Mouse (Mus musculus): ENCODE results near the gene Ywhag. TPM values are rescaled to one million over a fixed set of nuclear protein-coding genes. Genes with fewer than 3 reads are reported as not detected.

Gene Ywhag
- polyA plus RNA-seq, 1 experiment = 58.1 TPM

GRCm38 (mm10) chr5:135945916-135946408 lies 11.5 kb upstream of the Ywhag start:
- WGBS = 84% methylated on average over 10 of the region's 10 CpGs

GRCm38 (mm10) chr5:135942710-135943109 lies 8.3 kb upstream of the Ywhag start:
- WGBS = 54% methylated on average over 6 of the region's 6 CpGs
- H3K27ac ChIP-seq (ENCODE audit: control insufficient read depth, insufficient read depth, low read depth, low read length, poor library complexity) = no peak overlapping the region
- H3K4me1 ChIP-seq (ENCODE audit: control insufficient read depth, insufficient read depth, low read length) = no peaks in the 10 kb centered on the region; the same call in none of the 2 replicates
- TF ChIP-seq POLR2A (IDR thresholded peaks at IDR 0.05; ENCODE audit: borderline replicate concordance, control insufficient read depth, low read depth, low read length) (no peak), CTCF (IDR thresholded peaks at IDR 0.05; ENCODE audit: control insufficient read depth, insufficient read depth, low read length) (no peak)
- H3K4me3 ChIP-seq (replicated peaks; ENCODE audit: control insufficient read depth, low read depth, low read length) = no peak overlapping the region

More at GRCm38 (mm10) chr5:135945916-135946408, 11.5 kb upstream of the Ywhag start:
- no peak overlapping the region; the same call in 1 of the 2 replicates for H3K27ac ChIP-seq (ENCODE audit: control insufficient read depth, insufficient read depth, low read depth, low read length, poor library complexity)
- TF ChIP-seq CTCF (IDR thresholded peaks at IDR 0.05; ENCODE audit: control insufficient read depth, insufficient read depth, low read length) (no peak), POLR2A (IDR thresholded peaks at IDR 0.05; ENCODE audit: borderline replicate concordance, control insufficient read depth, low read depth, low read length) (no peak)
- H3K4me1 ChIP-seq (ENCODE audit: control insufficient read depth, insufficient read depth, low read length) = no peaks in the 10 kb centered on the region; the same call in none of the 2 replicates
- no peak overlapping the region for H3K4me3 ChIP-seq (replicated peaks; ENCODE audit: control insufficient read depth, low read depth, low read length)

- Histone ChIP-seq H3K27ac (ENCODE audit: control insufficient read depth, insufficient read depth, low read depth, low read length, poor library complexity) (no peak overlapping the region), H3K4me3 (replicated peaks; ENCODE audit: control insufficient read depth, low read depth, low read length) (no peak overlapping the region), H3K4me1 (ENCODE audit: control insufficient read depth, insufficient read depth, low read length) (no peaks in the 10 kb centered on the region; the same call in 1 of the 2 replicates)
- no peak for TF ChIP-seq CTCF (IDR thresholded peaks at IDR 0.05; ENCODE audit: control insufficient read depth, insufficient read depth, low read length)
- no peak for TF ChIP-seq POLR2A (IDR thresholded peaks at IDR 0.05; ENCODE audit: borderline replicate concordance, control insufficient read depth, low read depth, low read length)
- 73% methylated on average over 5 of the region's 5 CpGs for WGBS
These were observed 6.2 kb upstream of the Ywhag start for GRCm38 (mm10) chr5:135940587-135940986.

- H3K27ac ChIP-seq (ENCODE audit: control insufficient read depth, insufficient read depth, low read depth, low read length, poor library complexity) = no peak overlapping the region; the same call in 1 of the 2 replicates
- no peak overlapping the region for H3K4me3 ChIP-seq (replicated peaks; ENCODE audit: control insufficient read depth, low read depth, low read length)
- no peak for TF ChIP-seq POLR2A (IDR thresholded peaks at IDR 0.05; ENCODE audit: borderline replicate concordance, control insufficient read depth, low read depth, low read length)
- TF ChIP-seq CTCF (IDR thresholded peaks at IDR 0.05; ENCODE audit: control insufficient read depth, insufficient read depth, low read length) = no peak
These were observed 1.3 kb upstream of the Ywhag start for GRCm38 (mm10) chr5:135935641-135936190.

GRCm38 (mm10) chr5:135935176-135935523 lies 734 bp upstream of the Ywhag start:
- H3K4me3 ChIP-seq (replicated peaks; ENCODE audit: control insufficient read depth, low read depth, low read length) = peak overlapping the region; percentile 100
- no peak for TF ChIP-seq POLR2A (IDR thresholded peaks at IDR 0.05; ENCODE audit: borderline replicate concordance, control insufficient read depth, low read depth, low read length)
- no peak for TF ChIP-seq CTCF (IDR thresholded peaks at IDR 0.05; ENCODE audit: control insufficient read depth, insufficient read depth, low read length)
- H3K27ac ChIP-seq (ENCODE audit: control insufficient read depth, insufficient read depth, low read depth, low read length, poor library complexity) = peak overlapping the region; percentile 95
- H3K4me1 ChIP-seq (ENCODE audit: control insufficient read depth, insufficient read depth, low read length) = peaks cover 5% of the 10 kb centered on the region; the same call in 1 of the 2 replicates
- WGBS = 40% methylated on average over 7 of the region's 7 CpGs

More at GRCm38 (mm10) chr5:135935641-135936190, 1.3 kb upstream of the Ywhag start:
- WGBS = 79% methylated on average over 6 of the region's 6 CpGs
- peaks cover 5% of the 10 kb centered on the region; the same call in 1 of the 2 replicates for H3K4me1 ChIP-seq (ENCODE audit: control insufficient read depth, insufficient read depth, low read length)

GRCm38 (mm10) chr5:135933900-135934441 lies 445 bp downstream of the Ywhag start:
- H3K27ac ChIP-seq (ENCODE audit: control insufficient read depth, insufficient read depth, low read depth, low read length, poor library complexity) = peak overlapping the region; percentile 95
- H3K4me1 ChIP-seq (ENCODE audit: control insufficient read depth, insufficient read depth, low read length) = peaks cover 5% of the 10 kb centered on the region; the same call in 1 of the 2 replicates
- peak overlapping the region; percentile 100 for H3K4me3 ChIP-seq (replicated peaks; ENCODE audit: control insufficient read depth, low read depth, low read length)
- TF ChIP-seq POLR2A (IDR thresholded peaks at IDR 0.05; ENCODE audit: borderline replicate concordance, control insufficient read depth, low read depth, low read length) = no peak
- TF ChIP-seq CTCF (IDR thresholded peaks at IDR 0.05; ENCODE audit: control insufficient read depth, insufficient read depth, low read length) = no peak
- WGBS = 1% methylated on average over 35 of the region's 35 CpGs

- H3K4me1 ChIP-seq (ENCODE audit: control insufficient read depth, insufficient read depth, low read length) = peaks cover 5% of the 10 kb centered on the region; the same call in 1 of the 2 replicates
- 5% methylated on average over 12 of the region's 12 CpGs for WGBS
These were observed 1.1 kb downstream of the Ywhag start for GRCm38 (mm10) chr5:135933222-135933899.

GRCm38 (mm10) chr5:135932359-135932758 lies 2.1 kb downstream of the Ywhag start:
- no peak overlapping the region for H3K4me3 ChIP-seq (replicated peaks; ENCODE audit: control insufficient read depth, low read depth, low read length)
- H3K4me1 ChIP-seq (ENCODE audit: control insufficient read depth, insufficient read depth, low read length) = peaks cover 5% of the 10 kb centered on the region; the same call in 1 of the 2 replicates
- TF ChIP-seq POLR2A (IDR thresholded peaks at IDR 0.05; ENCODE audit: borderline replicate concordance, control insufficient read depth, low read depth, low read length) (no peak), CTCF (IDR thresholded peaks at IDR 0.05; ENCODE audit: control insufficient read depth, insufficient read depth, low read length) (no peak)
- H3K27ac ChIP-seq (ENCODE audit: control insufficient read depth, insufficient read depth, low read depth, low read length, poor library complexity) = no peak overlapping the region
- WGBS = 62% methylated on average over 2 of the region's 2 CpGs

More at GRCm38 (mm10) chr5:135933222-135933899, 1.1 kb downstream of the Ywhag start:
- Histone ChIP-seq H3K27ac (ENCODE audit: control insufficient read depth, insufficient read depth, low read depth, low read length, poor library complexity) (no peak overlapping the region), H3K4me3 (replicated peaks; ENCODE audit: control insufficient read depth, low read depth, low read length) (peak overlapping the region; percentile 100)
- TF ChIP-seq POLR2A (IDR thresholded peaks at IDR 0.05; ENCODE audit: borderline replicate concordance, control insufficient read depth, low read depth, low read length) = no peak
- no peak for TF ChIP-seq CTCF (IDR thresholded peaks at IDR 0.05; ENCODE audit: control insufficient read depth, insufficient read depth, low read length)
